Mouse (Mus musculus): ENCODE results near the gene Col5a3. TPM values are rescaled to one million over a fixed set of nuclear protein-coding genes. Genes with fewer than 3 reads are reported as not detected.
"Not testable (repeated sequence)": the region's sequence is repeated elsewhere in the genome, so short reads cannot be mapped to it uniquely, and the experiment has no call there.

Col5a3 gene
- polyA plus RNA-seq, 1 experiment from 2014 or later, result 2.4 TPM

DNA sequence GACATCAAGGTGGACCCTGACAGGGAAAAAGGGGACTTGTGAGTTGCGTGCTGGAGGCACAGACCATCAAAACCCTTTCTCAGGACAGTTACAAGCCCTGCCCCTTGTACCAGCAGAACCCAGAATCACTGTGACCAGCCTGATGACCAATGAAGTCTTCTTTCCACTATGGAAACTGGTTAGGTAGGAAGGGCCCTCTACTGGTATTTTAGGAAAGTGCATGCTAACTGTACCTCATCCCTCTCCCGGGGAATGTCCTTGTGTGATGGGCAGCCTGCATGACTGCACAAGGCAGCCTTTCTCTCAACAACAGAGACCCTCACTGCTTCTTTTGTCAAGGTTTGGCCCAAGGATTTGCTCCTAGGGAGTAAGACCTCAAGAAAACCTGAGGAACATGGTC lies 27.8 kb upstream of the Col5a3 start:
- no peak for TF ChIP-seq EP300 (optimal IDR thresholded peaks at IDR 0.05)
- TF ChIP-seq CTCF (IDR thresholded peaks at IDR 0.05; ENCODE audit: low read depth), result peak; percentile 73
- Histone ChIP-seq H3K4me2 (replicated peaks; ENCODE audit: low read depth) (no peak overlapping the region), H3K9me3 (ENCODE audit: control insufficient read depth, low read length) (no peaks in the 10 kb centered on the region), H3K27ac (replicated peaks) (no peak overlapping the region), H3K27me3 (ENCODE audit: control insufficient read depth, insufficient read depth, low read length) (no peaks in the 10 kb centered on the region), H3K4me1 (replicated peaks; ENCODE audit: control insufficient read depth, insufficient read depth) (no peaks in the 10 kb centered on the region), H3K4me3 (ENCODE audit: low read depth, low read length) (no peak overlapping the region), H3K9ac (ENCODE audit: low read length) (no peak overlapping the region), H3K36me3 (ENCODE audit: control insufficient read depth, insufficient read depth, low read length) (no peaks in the 10 kb centered on the region)
- DNase-seq (ENCODE audit: low spot score) (no peak), ATAC-seq (ENCODE audit: low FRiP score, low TSS enrichment) (no peak)
- 24% methylated on average over 2 of the region's 2 CpGs for whole genome bisulfite sequencing

DNA sequence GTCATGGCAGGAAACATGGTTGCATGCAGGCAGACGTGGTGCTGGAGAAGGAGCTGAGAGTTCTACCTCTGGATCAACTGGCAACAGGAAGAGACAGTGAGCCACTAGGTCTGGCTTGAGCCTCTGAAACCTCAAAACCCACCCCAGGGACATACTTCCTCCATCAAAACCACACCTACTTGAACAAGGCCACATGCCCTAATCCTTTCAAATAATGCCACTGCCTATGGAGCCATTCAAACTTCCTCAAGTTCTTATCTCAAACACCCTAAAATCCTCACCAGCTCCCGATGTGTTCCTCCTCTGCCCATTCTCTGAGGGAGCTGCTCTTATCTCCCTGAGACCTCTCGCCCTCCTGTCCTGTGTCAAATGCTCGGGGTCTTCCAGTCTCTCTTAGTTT lies 27.3 kb upstream of the Col5a3 start:
- DNase-seq (ENCODE audit: low spot score), result no peak
- H3K4me1 ChIP-seq (replicated peaks; ENCODE audit: control insufficient read depth, insufficient read depth), result no peaks in the 10 kb centered on the region
- WGBS, result 47% methylated on average over 4 of the region's 4 CpGs

DNA sequence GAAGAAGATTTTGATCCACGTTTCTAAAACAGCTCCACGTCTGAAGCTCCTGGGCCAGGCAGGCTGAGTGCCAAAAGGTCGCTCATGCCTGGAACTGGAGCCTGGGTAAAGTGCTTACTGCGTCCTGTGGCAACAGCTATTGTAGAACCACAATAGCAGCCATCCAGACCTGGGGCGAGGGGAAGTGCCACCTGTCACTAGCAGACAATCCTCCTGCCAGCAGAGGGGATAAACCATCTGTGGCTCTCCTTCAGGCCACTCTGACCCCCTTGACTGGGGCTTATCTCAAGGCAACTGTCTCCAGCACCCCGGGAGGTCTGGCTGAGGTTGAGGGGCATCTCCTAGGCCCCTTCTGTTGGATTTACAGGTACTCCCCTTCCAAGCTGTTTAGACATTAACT lies 24.1 kb upstream of the Col5a3 start:
- WGBS, result 56% methylated on average over 6 of the region's 6 CpGs
- H3K27ac ChIP-seq (replicated peaks), result no peak overlapping the region
- no peak overlapping the region for H3K4me2 ChIP-seq (replicated peaks; ENCODE audit: low read depth)
- no peaks in the 10 kb centered on the region for H3K27me3 ChIP-seq (ENCODE audit: control insufficient read depth, insufficient read depth, low read length)
- H3K9ac ChIP-seq (ENCODE audit: low read length), result no peak overlapping the region
- H3K4me1 ChIP-seq (replicated peaks; ENCODE audit: control insufficient read depth, insufficient read depth), result no peaks in the 10 kb centered on the region
- no peaks in the 10 kb centered on the region for H3K36me3 ChIP-seq (ENCODE audit: control insufficient read depth, insufficient read depth, low read length)
- H3K4me3 ChIP-seq (ENCODE audit: low read depth, low read length), result no peak overlapping the region
- ATAC-seq (ENCODE audit: low FRiP score, low TSS enrichment) (no peak), DNase-seq (ENCODE audit: low spot score) (no peak)
- H3K9me3 ChIP-seq (ENCODE audit: control insufficient read depth, low read length), result no peaks in the 10 kb centered on the region
- no peak for TF ChIP-seq CTCF (IDR thresholded peaks at IDR 0.05; ENCODE audit: low read depth)
- no peak for TF ChIP-seq EP300 (optimal IDR thresholded peaks at IDR 0.05)

More for the DNA sequence above, 27.3 kb upstream of the Col5a3 start:
- no peak overlapping the region for H3K4me2 ChIP-seq (replicated peaks; ENCODE audit: low read depth)
- no peaks in the 10 kb centered on the region for H3K27me3 ChIP-seq (ENCODE audit: control insufficient read depth, insufficient read depth, low read length)
- no peak for TF ChIP-seq CTCF (IDR thresholded peaks at IDR 0.05; ENCODE audit: low read depth)
- TF ChIP-seq EP300 (optimal IDR thresholded peaks at IDR 0.05), result no peak
- no peak overlapping the region for H3K4me3 ChIP-seq (ENCODE audit: low read depth, low read length)
- no peak for ATAC-seq (ENCODE audit: low FRiP score, low TSS enrichment)
- H3K9ac ChIP-seq (ENCODE audit: low read length), result no peak overlapping the region
- no peaks in the 10 kb centered on the region for H3K9me3 ChIP-seq (ENCODE audit: control insufficient read depth, low read length)
- no peaks in the 10 kb centered on the region for H3K36me3 ChIP-seq (ENCODE audit: control insufficient read depth, insufficient read depth, low read length)
- H3K27ac ChIP-seq (replicated peaks), result no peak overlapping the region

DNA sequence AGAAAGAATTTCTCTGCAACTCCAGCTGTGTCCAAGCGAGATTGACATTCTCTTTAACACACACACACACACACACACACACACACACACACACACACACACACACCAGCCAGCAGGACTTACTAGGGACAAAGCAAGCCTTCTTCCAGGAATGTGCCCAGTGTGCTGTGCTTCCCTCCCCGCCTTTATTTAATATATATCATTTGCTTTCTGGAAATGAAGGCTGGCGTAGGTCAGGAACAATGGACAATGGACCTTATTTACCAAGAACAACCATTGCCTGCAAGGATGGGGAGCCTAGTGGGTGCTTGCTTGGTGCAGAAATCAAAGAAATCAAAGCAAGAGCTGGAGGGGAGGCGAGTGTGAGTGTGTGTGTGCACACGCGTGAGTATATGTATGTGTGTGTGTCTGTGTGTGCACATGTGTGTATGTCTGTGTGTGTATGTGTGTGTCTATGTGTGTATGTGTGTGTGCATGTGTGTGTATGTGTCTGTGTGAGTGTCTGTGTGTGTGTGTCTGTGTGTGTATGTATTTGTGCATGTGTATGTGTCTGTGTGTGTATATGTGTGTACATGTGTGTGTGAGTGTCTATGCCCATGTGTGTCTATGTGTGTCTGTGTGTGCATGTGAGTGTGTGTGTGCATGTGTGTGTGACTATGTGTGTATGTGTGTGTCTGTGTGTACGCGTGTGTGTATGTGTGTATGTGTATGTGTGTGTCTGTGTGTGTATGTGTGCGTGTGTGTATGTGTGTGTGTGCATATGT lies 22.5 kb upstream of the Col5a3 start:
- H3K4me1 ChIP-seq (replicated peaks; ENCODE audit: control insufficient read depth, insufficient read depth), result no peaks in the 10 kb centered on the region
- no peak overlapping the region for H3K27ac ChIP-seq (replicated peaks)
- WGBS, result 67% methylated on average over 9 of the region's 9 CpGs
- H3K36me3 ChIP-seq (ENCODE audit: control insufficient read depth, insufficient read depth, low read length), result no peaks in the 10 kb centered on the region
- H3K9me3 ChIP-seq (ENCODE audit: control insufficient read depth, low read length), result no peaks in the 10 kb centered on the region
- H3K4me3 ChIP-seq (ENCODE audit: low read depth, low read length), result no peak overlapping the region
- H3K27me3 ChIP-seq (ENCODE audit: control insufficient read depth, insufficient read depth, low read length), result no peaks in the 10 kb centered on the region
- no peak overlapping the region for H3K4me2 ChIP-seq (replicated peaks; ENCODE audit: low read depth)
- DNase-seq (ENCODE audit: low spot score) (no peak), ATAC-seq (ENCODE audit: low FRiP score, low TSS enrichment) (peak; percentile 63; the same call in 1 of the 2 replicates)
- TF ChIP-seq EP300 (optimal IDR thresholded peaks at IDR 0.05), result no peak
- no peak for TF ChIP-seq CTCF (IDR thresholded peaks at IDR 0.05; ENCODE audit: low read depth)
- H3K9ac ChIP-seq (ENCODE audit: low read length), result no peak overlapping the region

DNA sequence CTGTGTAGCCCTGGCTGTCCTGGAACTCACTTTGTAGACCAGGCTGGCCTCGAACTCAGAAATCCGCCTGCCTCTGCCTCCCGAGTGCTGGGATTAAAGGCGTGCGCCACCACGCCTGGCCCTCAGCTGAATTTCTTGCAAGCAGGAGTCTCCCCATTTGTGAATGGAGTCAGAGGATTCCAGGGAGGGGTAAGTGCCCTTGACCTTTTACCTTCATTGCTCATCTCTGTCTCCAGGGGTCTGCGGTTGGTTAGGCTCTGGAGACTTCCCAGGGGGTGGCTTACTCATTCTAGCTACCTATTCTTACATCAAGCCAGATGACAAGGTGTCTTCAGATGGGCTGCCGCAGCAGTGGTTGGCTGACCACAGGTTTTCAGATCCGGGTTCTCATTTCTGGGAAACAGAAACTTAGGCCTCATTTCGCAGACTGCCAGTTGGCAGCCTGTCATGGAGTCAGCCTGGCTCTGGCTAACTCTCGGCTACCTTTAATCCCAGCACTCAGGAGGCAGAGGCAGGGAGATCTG lies 20.6 kb upstream of the Col5a3 start:
- H3K4me2 ChIP-seq (replicated peaks; ENCODE audit: low read depth); H3K27me3 ChIP-seq (ENCODE audit: control insufficient read depth, insufficient read depth, low read length); H3K4me1 ChIP-seq (replicated peaks; ENCODE audit: control insufficient read depth, insufficient read depth); DNase-seq (ENCODE audit: low spot score); H3K9ac ChIP-seq (ENCODE audit: low read length); H3K4me3 ChIP-seq (ENCODE audit: low read depth, low read length); H3K9me3 ChIP-seq (ENCODE audit: control insufficient read depth, low read length); ATAC-seq (ENCODE audit: low FRiP score, low TSS enrichment); H3K36me3 ChIP-seq (ENCODE audit: control insufficient read depth, insufficient read depth, low read length); H3K27ac ChIP-seq (replicated peaks): not testable (repeated sequence)
- 87% methylated on average over 10 of the region's 11 CpGs for WGBS

DNA sequence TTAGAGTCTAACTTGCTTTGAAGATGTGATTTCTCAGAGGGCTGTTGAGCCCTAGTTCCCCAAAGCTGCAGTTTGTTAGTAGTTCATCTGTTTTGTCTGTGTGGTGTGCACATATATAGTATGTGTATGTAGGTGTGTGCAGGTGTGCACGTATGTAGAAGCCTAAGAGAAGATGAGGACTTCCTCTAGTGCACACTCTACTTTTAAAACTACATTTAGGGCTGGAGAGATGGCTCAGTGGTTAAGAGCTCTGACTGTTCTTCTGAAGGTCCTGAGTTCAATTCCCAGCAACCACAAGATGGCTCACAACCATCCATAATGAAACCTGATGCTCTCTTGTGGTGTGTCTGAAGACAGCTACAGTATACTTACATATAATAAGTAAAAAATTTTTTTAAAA lies 20.0 kb upstream of the Col5a3 start:
- WGBS, result 63% methylated on average over 1 of the region's 1 CpGs
- ATAC-seq (ENCODE audit: low FRiP score, low TSS enrichment), result no peak

More for the DNA sequence above, 20.0 kb upstream of the Col5a3 start:
- Histone ChIP-seq H3K4me2 (replicated peaks; ENCODE audit: low read depth) (no peak overlapping the region), H3K36me3 (ENCODE audit: control insufficient read depth, insufficient read depth, low read length) (no peaks in the 10 kb centered on the region), H3K9ac (ENCODE audit: low read length) (no peak overlapping the region), H3K27ac (replicated peaks) (no peak overlapping the region), H3K4me3 (ENCODE audit: low read depth, low read length) (no peak overlapping the region), H3K27me3 (ENCODE audit: control insufficient read depth, insufficient read depth, low read length) (no peaks in the 10 kb centered on the region), H3K4me1 (replicated peaks; ENCODE audit: control insufficient read depth, insufficient read depth) (peaks cover 3% of the 10 kb centered on the region; the same call in 1 of the 2 replicates), H3K9me3 (ENCODE audit: control insufficient read depth, low read length) (no peaks in the 10 kb centered on the region)
- TF ChIP-seq EP300 (optimal IDR thresholded peaks at IDR 0.05), result no peak
- no peak for TF ChIP-seq CTCF (IDR thresholded peaks at IDR 0.05; ENCODE audit: low read depth)
- no peak for DNase-seq (ENCODE audit: low spot score)

Measured in stomach, postnatal 0 days (tissue).